Mouse (Mus musculus) common myeloid progenitor, adult 5-6 weeks (primary cell): Measurements from ENCODE around the gene Gm42906. TPM values are rescaled to one million over a fixed set of nuclear protein-coding genes. Genes with fewer than 3 reads are reported as not detected.
A peak's percentile ranks its signal among the peaks of the same experiment; 100 is the strongest.

Experiments
- ATAC-seq: replicated peaks from 2 replicates; pipeline ENCODE4 v1.8.0; 2016; ENCODE audit warnings: low read depth, mild to moderate bottlenecking, moderate TSS enrichment, inconsistent platforms; ENCODE audit not compliant: poor library complexity, severe bottlenecking
- total RNA-seq: library from RNA; stranded (forward); fragments of 200-1000, 187-1606 nt; gene quantifications from 2 replicates; pipeline ENCODE4 v1.2.3, GENCODE M21; 2017

The Gm42906 gene
- total RNA-seq, 1 experiment from 2014 or later: not detected

DNA sequence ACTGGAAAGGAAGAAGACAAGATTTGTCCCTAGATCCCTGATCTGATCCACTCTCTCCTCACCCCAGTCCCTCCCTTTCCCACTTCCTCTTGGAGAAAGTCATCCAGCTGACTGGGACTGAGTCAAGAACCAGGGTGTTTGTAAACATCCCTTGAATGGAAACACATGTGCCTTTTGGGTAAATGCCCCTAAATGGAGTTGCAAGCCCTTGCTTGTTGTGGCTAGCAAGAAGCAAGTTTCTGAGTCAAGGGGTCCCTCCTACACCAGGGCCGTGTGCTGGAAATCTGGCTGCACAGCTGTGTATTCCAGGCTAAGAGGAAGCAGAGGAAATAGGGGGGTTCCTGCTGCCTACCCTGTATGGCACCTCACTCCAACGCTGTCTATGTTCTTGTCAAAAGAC lies 298.2 kb downstream of the Gm42906 start:
- no peak for ATAC-seq

GRCm38 (mm10) chr5:151127298-151127717 lies 300.7 kb downstream of the Gm42906 start:
- ATAC-seq: peak; percentile 81

DNA sequence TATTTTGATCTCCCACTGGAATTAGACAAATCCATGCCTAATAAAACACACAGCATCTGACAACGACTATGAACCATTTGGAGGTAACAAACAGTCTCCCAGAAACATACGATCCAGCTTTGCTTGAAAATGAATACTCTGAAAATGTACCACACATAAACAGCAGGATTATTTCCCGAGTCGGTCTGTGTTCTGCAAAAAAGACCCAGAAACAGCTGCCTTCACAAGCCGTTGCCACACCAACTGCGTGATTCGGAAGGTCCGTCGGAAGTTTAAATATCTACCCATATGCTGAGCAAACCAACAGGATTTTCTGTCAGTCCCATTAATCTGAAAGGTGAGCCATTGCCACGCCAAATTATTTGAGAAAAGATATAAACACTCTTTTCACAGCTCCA lies 301.4 kb downstream of the Gm42906 start:
- no peak for ATAC-seq

DNA sequence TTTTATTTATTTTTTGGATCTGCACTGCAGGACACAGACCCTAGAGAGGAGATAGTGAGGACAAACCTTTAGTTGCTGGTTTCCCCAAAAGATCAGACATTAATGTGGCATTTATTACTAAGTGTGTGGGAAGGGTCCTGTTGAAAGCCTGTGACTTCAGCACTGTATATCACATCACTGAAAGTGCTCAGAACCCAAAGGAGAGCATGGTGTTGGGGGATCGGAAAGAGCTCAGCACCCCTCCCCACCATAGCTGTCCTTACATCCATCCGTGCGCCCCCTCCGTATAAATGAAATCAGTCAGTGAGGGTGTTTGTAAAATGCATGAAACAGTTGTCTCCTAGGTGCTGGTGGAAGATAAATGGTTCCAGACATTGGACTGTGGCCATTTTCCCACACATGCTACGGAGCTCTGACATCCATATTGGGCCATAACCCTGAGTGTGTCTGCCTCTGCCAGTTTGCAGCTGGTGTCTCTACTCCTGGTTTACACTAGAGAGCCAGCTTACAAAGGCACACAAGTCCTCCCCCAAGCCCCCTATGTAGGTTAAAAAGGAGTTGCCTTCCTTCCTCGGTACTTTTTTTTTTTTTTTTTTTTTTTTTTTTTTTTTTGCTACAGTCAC lies 301.9 kb downstream of the Gm42906 start:
- ATAC-seq: no peak

DNA sequence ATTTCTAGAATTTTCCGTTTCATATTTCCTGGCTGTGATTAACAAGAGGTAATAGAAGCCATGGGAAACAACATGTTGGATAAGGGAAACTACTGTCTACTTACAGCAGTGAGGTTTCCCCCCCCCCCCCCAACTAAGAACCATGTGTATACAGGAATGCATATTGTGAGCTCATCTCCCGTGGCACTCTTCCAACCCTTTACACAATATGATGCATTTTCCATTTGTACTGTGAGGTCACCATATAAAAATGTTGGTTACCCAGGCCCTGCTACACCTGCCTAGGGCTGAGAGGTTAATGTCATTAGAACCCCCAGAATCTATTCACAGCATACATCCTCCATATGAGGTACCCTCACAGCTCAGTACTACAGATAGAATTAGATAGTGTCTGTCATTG lies 310.1 kb downstream of the Gm42906 start:
- no peak for ATAC-seq

DNA sequence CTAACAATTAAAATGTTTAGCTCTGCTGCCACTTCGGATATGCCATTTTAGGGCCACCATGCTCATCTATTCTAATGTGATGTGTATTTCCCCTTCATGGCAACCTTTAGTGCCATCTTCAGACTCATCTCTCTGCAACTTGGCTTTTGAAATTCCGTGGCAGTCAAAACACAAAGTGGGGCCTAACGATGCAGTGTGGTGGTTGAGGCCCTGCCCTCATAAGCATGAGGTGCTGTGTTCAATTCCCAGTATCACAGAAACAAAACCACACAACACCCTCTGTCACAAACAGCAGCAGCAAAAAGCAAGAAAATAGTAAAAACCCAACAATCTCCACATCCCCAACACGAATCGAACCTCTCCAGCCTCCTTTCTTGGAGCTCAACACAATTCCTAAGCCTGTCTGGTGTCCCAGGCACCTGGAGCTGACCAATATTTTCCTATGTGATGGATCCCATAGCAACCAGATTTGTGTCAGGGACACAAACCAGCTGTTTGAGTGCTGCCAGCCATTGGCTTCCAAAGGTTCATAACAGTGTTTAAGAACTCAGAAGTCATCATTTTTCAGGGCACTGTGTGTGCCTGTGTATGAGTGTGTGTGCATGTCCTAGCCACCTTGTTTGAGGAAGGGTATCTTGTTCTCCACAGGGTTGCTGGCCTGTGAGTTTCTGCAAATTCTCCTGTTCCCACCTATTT lies 311.6 kb downstream of the Gm42906 start:
- ATAC-seq: no peak

DNA sequence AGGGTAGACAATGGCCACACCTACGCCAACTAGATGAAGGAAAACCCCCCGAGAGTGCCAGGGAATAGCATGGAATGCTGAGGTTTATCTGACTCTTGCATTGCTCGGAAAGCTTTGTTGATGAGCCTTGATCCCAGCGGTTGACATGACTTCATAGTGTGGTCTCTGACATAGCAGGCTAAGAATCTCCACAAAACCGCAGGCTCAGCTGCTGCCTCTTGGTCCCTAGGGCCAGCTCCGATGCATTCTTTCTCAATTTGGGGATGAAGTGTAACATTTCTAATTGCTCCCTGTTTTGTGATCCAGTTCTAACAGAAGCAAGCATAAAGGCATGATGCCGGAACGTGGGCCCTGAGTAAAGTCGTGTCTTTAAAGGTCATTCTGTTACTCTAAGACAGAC lies 315.2 kb downstream of the Gm42906 start:
- no peak for ATAC-seq

DNA sequence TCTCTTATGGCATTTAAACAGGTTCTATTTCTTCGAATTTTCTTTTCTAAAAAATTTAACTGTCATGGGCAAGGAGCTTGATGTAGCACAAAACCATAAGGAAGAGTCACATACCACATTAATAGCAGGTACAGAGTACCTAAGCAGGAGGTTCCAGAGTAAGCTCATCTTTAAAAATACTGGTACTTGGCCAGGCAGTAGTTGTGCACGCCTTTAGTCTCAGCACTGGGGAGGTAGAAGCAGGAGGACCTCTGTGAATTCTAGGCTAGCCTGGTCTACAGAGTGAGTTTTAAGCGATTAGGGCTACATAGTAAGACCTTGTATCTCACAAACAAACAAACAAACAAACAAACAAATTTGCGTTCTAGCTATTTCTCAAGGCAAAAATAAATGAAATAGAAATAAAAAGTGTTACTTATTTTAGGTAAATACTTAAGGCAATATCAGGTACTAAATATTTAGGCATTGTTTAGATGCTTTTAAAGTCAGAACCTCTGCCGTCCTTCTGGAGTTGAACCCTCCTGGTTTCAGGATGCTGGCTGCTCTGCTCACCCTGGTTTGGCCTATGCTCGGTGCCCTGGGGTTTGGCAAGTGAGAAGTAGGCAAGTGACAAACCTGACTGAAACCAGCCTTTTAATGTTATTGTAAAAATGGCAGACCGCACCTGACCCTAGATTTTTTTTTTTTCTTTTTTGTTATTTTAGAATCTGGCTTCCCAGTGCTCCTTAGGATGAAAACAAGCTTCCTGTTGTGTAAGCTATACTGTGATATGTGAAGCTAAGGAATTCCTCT lies 316.7 kb downstream of the Gm42906 start:
- no peak for ATAC-seq

- no peak for ATAC-seq
These were observed 317.5 kb downstream of the Gm42906 start for GRCm38 (mm10) chr5:151110461-151110908.

DNA sequence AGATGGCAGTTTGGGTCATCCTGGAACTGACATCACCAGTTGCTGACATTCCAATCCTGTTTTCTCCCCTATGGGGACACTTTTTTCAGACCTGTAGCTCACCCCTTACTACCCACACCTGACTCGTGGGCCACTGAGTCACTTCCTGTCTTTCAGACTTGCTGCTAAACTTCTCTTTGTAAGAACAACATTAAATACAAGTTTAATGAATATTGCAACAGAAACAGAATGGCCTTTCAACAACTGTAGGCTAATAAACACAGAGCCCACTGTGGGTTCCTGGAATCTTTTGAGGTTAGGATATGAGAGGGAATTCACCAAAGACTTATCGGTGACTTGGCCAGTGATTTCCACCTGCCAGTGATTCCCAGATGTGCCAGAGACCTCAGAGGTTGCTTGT lies 318.1 kb downstream of the Gm42906 start:
- ATAC-seq: no peak

DNA sequence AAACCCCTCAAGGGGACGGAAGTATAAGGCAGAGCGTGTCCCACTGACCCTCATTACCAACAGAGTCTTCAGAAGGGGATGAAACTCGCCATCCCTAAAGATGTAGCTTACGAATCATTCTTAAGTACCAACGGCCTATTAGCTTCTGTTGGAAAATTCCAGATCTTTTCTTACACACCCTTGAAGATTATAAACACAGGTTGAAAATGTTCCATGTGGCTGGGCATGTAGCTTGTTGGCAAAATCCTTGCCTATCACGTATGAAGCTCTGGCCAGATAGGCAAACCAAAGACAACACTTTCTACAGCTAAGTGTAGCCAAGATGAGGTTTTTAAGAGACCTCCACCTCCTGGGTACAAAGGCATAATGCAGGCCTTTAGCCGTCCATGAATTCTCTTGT lies 319.0 kb downstream of the Gm42906 start:
- ATAC-seq: no peak

- peak; percentile 55 for ATAC-seq
These were observed 319.6 kb downstream of the Gm42906 start for GRCm38 (mm10) chr5:151108291-151108897.

GRCm38 (mm10) chr5:151106841-151107240 lies 321.1 kb downstream of the Gm42906 start:
- ATAC-seq: no peak

GRCm38 (mm10) chr5:151105054-151105971 lies 322.6 kb downstream of the Gm42906 start:
- ATAC-seq: no peak

DNA sequence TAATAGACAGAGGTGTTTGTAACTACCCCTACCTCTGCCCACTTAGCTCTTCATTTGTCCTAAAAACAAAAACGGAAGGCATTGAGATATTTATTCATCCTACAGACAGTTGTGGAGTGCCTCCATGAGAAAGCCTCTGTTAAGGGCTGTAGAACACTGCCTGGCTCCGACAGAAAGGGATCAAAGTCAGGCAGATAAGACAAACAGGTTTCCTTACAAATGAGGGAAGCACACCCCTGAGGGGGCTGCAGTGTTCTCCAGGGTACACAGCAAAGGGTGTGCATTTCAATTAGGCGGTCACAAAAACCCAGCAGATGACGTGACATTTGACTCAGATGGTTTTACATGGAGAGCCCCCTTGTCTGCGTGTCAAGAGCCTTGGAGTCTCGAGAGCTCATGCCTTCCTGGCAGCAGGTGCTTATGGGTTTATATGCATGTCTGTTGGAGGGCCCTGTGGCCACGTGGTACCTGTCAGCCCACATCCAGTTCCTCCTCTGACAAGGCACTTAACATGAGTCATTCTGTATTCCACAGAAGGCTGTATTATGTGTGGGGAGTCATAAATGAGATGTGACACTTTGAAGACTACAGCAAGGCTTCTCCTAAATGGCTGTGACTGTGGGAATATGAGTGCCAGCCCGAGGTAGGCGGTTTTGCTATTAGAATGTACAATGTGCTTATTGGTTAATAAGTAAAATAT lies 323.5 kb downstream of the Gm42906 start:
- peak; percentile 45; the same call in 1 of the 2 replicates for ATAC-seq

DNA sequence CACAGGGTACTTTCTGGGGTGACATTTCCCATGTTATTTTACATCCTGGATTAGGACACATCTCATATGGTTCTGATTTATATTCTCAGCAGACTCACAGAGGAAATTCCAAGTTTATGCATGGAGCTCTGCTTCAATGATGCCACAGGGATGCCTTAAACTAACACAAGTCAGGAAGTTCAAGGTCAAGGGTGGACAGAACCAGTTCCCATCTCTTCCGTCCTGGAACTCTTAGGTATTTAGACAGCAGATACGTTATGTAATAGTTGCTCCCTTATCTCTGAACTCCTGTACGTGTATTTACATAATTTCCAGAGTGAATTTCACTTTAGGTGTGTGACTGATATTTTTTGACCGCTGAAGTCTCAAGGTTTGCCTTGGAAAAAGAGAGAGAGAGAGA lies 324.7 kb downstream of the Gm42906 start:
- ATAC-seq: no peak

DNA sequence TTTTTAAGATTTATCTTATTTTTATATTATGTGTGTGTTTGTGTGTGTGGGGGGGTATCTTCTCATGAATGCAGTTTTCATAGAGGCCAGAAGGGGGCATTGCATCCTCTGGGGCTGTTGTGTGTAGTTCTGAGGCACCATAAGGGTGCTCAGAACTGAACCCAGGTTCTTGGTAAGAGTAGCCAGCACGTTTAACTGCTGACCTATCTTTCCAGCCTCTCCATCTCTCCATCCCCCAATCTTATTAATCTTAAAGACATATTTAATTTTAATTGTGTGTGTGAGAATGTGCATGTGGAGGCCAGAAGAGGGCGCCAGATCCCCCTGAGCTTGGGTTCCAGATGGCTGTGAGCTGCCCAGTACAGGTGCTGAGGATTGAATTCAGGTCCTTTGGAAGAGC lies 325.7 kb downstream of the Gm42906 start:
- peak; percentile 47; the same call in 1 of the 2 replicates for ATAC-seq

GRCm38 (mm10) chr5:151096012-151096411 lies 332.0 kb downstream of the Gm42906 start:
- ATAC-seq: no peak
